Mouse (Mus musculus) right cerebral cortex, postnatal 14 days (tissue): ENCODE results near the gene Zdhhc22.

Experiments
- DNase-seq: peaks from one replicate; pipeline ENCODE4 v3.0.0; 2022

Gene Zdhhc22

GRCm38 (mm10) chr12:86989890-86990754, at the start of gene Zdhhc22:
Zdhhc22 (minus strand) TSS chr12:86990430.
- peak; percentile 61 for DNase-seq

- no peak for DNase-seq
Observed at GRCm38 (mm10) chr12:87036631-87037030, 46.4 kb upstream of the Zdhhc22 start.

GRCm38 (mm10) chr12:87031163-87031763, 41.0 kb upstream of the Zdhhc22 start:
- DNase-seq, result no peak

GRCm38 (mm10) chr12:87029251-87029976, 39.2 kb upstream of the Zdhhc22 start:
- no peak for DNase-seq

GRCm38 (mm10) chr12:87028068-87028467, 37.8 kb upstream of the Zdhhc22 start:
- DNase-seq, result no peak

GRCm38 (mm10) chr12:87027391-87027790, 37.2 kb upstream of the Zdhhc22 start:
- DNase-seq, result no peak

GRCm38 (mm10) chr12:87026871-87027240, 36.6 kb upstream of the Zdhhc22 start:
- DNase-seq, result no peak

GRCm38 (mm10) chr12:87026109-87026870, 36.1 kb upstream of the Zdhhc22 start:
- peak; percentile 54 for DNase-seq

- DNase-seq, result no peak
Observed at GRCm38 (mm10) chr12:87023456-87023855, 33.2 kb upstream of the Zdhhc22 start.

GRCm38 (mm10) chr12:87022006-87022405, 31.8 kb upstream of the Zdhhc22 start:
- no peak for DNase-seq

GRCm38 (mm10) chr12:87021040-87021439, 30.8 kb upstream of the Zdhhc22 start, which contains the start of gene Tmem63c:
Tmem63c (plus strand) TSS chr12:87021340.
- no peak for DNase-seq

- no peak for DNase-seq
Observed at GRCm38 (mm10) chr12:87018756-87019155, 28.5 kb upstream of the Zdhhc22 start.

GRCm38 (mm10) chr12:87017041-87017440, 26.8 kb upstream of the Zdhhc22 start:
- DNase-seq, result no peak

GRCm38 (mm10) chr12:87004596-87004995, 14.4 kb upstream of the Zdhhc22 start:
- DNase-seq, result no peak

- no peak for DNase-seq
Observed at GRCm38 (mm10) chr12:87003606-87004005, 13.4 kb upstream of the Zdhhc22 start.

GRCm38 (mm10) chr12:87002815-87003214, 12.6 kb upstream of the Zdhhc22 start:
- DNase-seq, result no peak

GRCm38 (mm10) chr12:87002209-87002608, 12.0 kb upstream of the Zdhhc22 start:
- DNase-seq, result no peak

GRCm38 (mm10) chr12:87000840-87001176, 10.6 kb upstream of the Zdhhc22 start:
- DNase-seq, result no peak

- no peak for DNase-seq
Observed at GRCm38 (mm10) chr12:87000151-87000839, 10.1 kb upstream of the Zdhhc22 start.

GRCm38 (mm10) chr12:86999283-86999820, 9.1 kb upstream of the Zdhhc22 start:
- no peak for DNase-seq

GRCm38 (mm10) chr12:86998699-86999098, 8.5 kb upstream of the Zdhhc22 start:
- DNase-seq, result no peak

GRCm38 (mm10) chr12:86995931-86996330, 5.7 kb upstream of the Zdhhc22 start:
- DNase-seq, result no peak
